Mouse (Mus musculus): ENCODE measurements around the gene Slc9a5.

Slc9a5 gene

GRCm38 (mm10) chr8:105408331-105408730 is 59.7 kb downstream of the Slc9a5 start:
- no peak for DNase-seq (ENCODE audit: extremely low spot score)

GRCm38 (mm10) chr8:105409947-105410346 is 61.3 kb downstream of the Slc9a5 start:
- DNase-seq (ENCODE audit: extremely low spot score) = no peak

GRCm38 (mm10) chr8:105413391-105413790 is 64.7 kb downstream of the Slc9a5 start, which contains the start of the genes Kctd19 and Lrrc36:
Gene Kctd19 (minus strand): TSS chr8:105413502.
Gene Lrrc36 (plus strand): TSS chr8:105413571.
- peak; percentile 75 for DNase-seq (ENCODE audit: extremely low spot score)

GRCm38 (mm10) chr8:105418992-105419391 is 70.3 kb downstream of the Slc9a5 start:
- DNase-seq (ENCODE audit: extremely low spot score) = no peak

All from embryo, embryonic 9.5 days (tissue).